Mouse (Mus musculus): ENCODE measurements around the gene Lrrc43.

- no peak for TF ChIP-seq POLR2A (IDR thresholded peaks at IDR 0.05; ENCODE audit: insufficient read depth, low read length)
- TF ChIP-seq CTCF (IDR thresholded peaks at IDR 0.05; ENCODE audit: low read depth, low read length), result no peak
- no peak for TF ChIP-seq EP300 (IDR thresholded peaks at IDR 0.05; ENCODE audit: insufficient read depth, low read depth, low read length)
Observed at GRCm38 (mm10) chr5:123514871-123515270, 25.8 kb downstream of the Lrrc43 start.
